Mouse (Mus musculus): ENCODE measurements at regions not wholly inside any gene's neighbourhood (a gene's known extent, or its start where the extent isn't known, plus 50 kb on each side); places are given as distances from the start of the nearest gene placed in this dataset.

GRCm38 (mm10) chr6:109370286-109370685, 541.8 kb downstream of the Edem1 start:
- no peak for TF ChIP-seq POU5F1 (IDR thresholded peaks at IDR 0.05; ENCODE audit: borderline replicate concordance, low read length)

GRCm38 (mm10) chr6:109371931-109372330, 543.5 kb downstream of the Edem1 start:
- no peaks in the 10 kb centered on the region for H3K4me1 ChIP-seq (replicated peaks; ENCODE audit: low read depth, low read length)
- H3K36me3 ChIP-seq (ENCODE audit: insufficient read depth, low read length): no peaks in the 10 kb centered on the region
- H3K27me3 ChIP-seq (ENCODE audit: insufficient read depth, low read length): no peaks in the 10 kb centered on the region
- no peaks in the 10 kb centered on the region for H3K9me3 ChIP-seq (ENCODE audit: low read length)
- no peak overlapping the region for H3K4me3 ChIP-seq (replicated peaks; ENCODE audit: low read length)
- TF ChIP-seq CTCF (conservative IDR thresholded peaks at IDR 0.05; ENCODE audit: low read length): no peak
- TF ChIP-seq NANOG (IDR thresholded peaks at IDR 0.05; ENCODE audit: borderline replicate concordance, low read length): no peak
- no peak for TF ChIP-seq POU5F1 (IDR thresholded peaks at IDR 0.05; ENCODE audit: borderline replicate concordance, low read length)

More at GRCm38 (mm10) chr6:109370286-109370685, 541.8 kb downstream of the Edem1 start:
- Histone ChIP-seq H3K9me3 (ENCODE audit: low read length) (no peaks in the 10 kb centered on the region), H3K36me3 (ENCODE audit: insufficient read depth, low read length) (no peaks in the 10 kb centered on the region), H3K4me1 (replicated peaks; ENCODE audit: low read depth, low read length) (no peaks in the 10 kb centered on the region), H3K4me3 (replicated peaks; ENCODE audit: low read length) (no peak overlapping the region), H3K27me3 (ENCODE audit: insufficient read depth, low read length) (no peaks in the 10 kb centered on the region)

GRCm38 (mm10) chr6:109387212-109387611, 558.8 kb downstream of the Edem1 start:
- no peaks in the 10 kb centered on the region for H3K9me3 ChIP-seq (ENCODE audit: low read length)
- no peaks in the 10 kb centered on the region for H3K36me3 ChIP-seq (ENCODE audit: insufficient read depth, low read length)
- no peaks in the 10 kb centered on the region for H3K4me1 ChIP-seq (replicated peaks; ENCODE audit: low read depth, low read length)
- H3K27me3 ChIP-seq (ENCODE audit: insufficient read depth, low read length): no peaks in the 10 kb centered on the region
- no peak overlapping the region for H3K4me3 ChIP-seq (replicated peaks; ENCODE audit: low read length)
- no peak for TF ChIP-seq CTCF (conservative IDR thresholded peaks at IDR 0.05; ENCODE audit: low read length)

- H3K9me3 ChIP-seq (ENCODE audit: low read length): no peaks in the 10 kb centered on the region
- H3K4me3 ChIP-seq (replicated peaks; ENCODE audit: low read length): no peak overlapping the region
- H3K27me3 ChIP-seq (ENCODE audit: insufficient read depth, low read length): no peaks in the 10 kb centered on the region
- H3K36me3 ChIP-seq (ENCODE audit: insufficient read depth, low read length): no peaks in the 10 kb centered on the region
- H3K4me1 ChIP-seq (replicated peaks; ENCODE audit: low read depth, low read length): no peaks in the 10 kb centered on the region
- TF ChIP-seq NANOG (IDR thresholded peaks at IDR 0.05; ENCODE audit: borderline replicate concordance, low read length): no peak
- TF ChIP-seq CTCF (conservative IDR thresholded peaks at IDR 0.05; ENCODE audit: low read length): no peak
- TF ChIP-seq POU5F1 (IDR thresholded peaks at IDR 0.05; ENCODE audit: borderline replicate concordance, low read length): no peak
These were observed 561.3 kb downstream of the Edem1 start for GRCm38 (mm10) chr6:109389781-109390180.

GRCm38 (mm10) chr6:109398690-109399089, 570.2 kb downstream of the Edem1 start:
- H3K27me3 ChIP-seq (ENCODE audit: insufficient read depth, low read length): no peaks in the 10 kb centered on the region
- no peaks in the 10 kb centered on the region for H3K4me1 ChIP-seq (replicated peaks; ENCODE audit: low read depth, low read length)
- H3K9me3 ChIP-seq (ENCODE audit: low read length): no peaks in the 10 kb centered on the region
- TF ChIP-seq CTCF (conservative IDR thresholded peaks at IDR 0.05; ENCODE audit: low read length) (peak; percentile 79), NANOG (IDR thresholded peaks at IDR 0.05; ENCODE audit: borderline replicate concordance, low read length) (no peak), POU5F1 (IDR thresholded peaks at IDR 0.05; ENCODE audit: borderline replicate concordance, low read length) (no peak)
- no peaks in the 10 kb centered on the region for H3K36me3 ChIP-seq (ENCODE audit: insufficient read depth, low read length)
- no peak overlapping the region for H3K4me3 ChIP-seq (replicated peaks; ENCODE audit: low read length)

- H3K9me3 ChIP-seq (ENCODE audit: low read length): no peaks in the 10 kb centered on the region
- no peak overlapping the region for H3K4me3 ChIP-seq (replicated peaks; ENCODE audit: low read length)
- H3K36me3 ChIP-seq (ENCODE audit: insufficient read depth, low read length): no peaks in the 10 kb centered on the region
- no peaks in the 10 kb centered on the region for H3K4me1 ChIP-seq (replicated peaks; ENCODE audit: low read depth, low read length)
- TF ChIP-seq NANOG (IDR thresholded peaks at IDR 0.05; ENCODE audit: borderline replicate concordance, low read length): no peak
- TF ChIP-seq POU5F1 (IDR thresholded peaks at IDR 0.05; ENCODE audit: borderline replicate concordance, low read length): no peak
- no peak for TF ChIP-seq CTCF (conservative IDR thresholded peaks at IDR 0.05; ENCODE audit: low read length)
- no peaks in the 10 kb centered on the region for H3K27me3 ChIP-seq (ENCODE audit: insufficient read depth, low read length)
These were observed 591.2 kb downstream of the Edem1 start for GRCm38 (mm10) chr6:109419505-109420239.

- Histone ChIP-seq H3K36me3 (ENCODE audit: insufficient read depth, low read length) (no peaks in the 10 kb centered on the region), H3K4me1 (replicated peaks; ENCODE audit: low read depth, low read length) (no peaks in the 10 kb centered on the region), H3K9me3 (ENCODE audit: low read length) (peaks cover 5% of the 10 kb centered on the region), H3K4me3 (replicated peaks; ENCODE audit: low read length) (no peak overlapping the region), H3K27me3 (ENCODE audit: insufficient read depth, low read length) (no peaks in the 10 kb centered on the region)
- TF ChIP-seq NANOG (IDR thresholded peaks at IDR 0.05; ENCODE audit: borderline replicate concordance, low read length) (no peak), POU5F1 (IDR thresholded peaks at IDR 0.05; ENCODE audit: borderline replicate concordance, low read length) (no peak), CTCF (conservative IDR thresholded peaks at IDR 0.05; ENCODE audit: low read length) (no peak)
These were observed 605.2 kb downstream of the Edem1 start for GRCm38 (mm10) chr6:109433596-109433995.

Data from E14TG2a.4 (cell line).